Mouse (Mus musculus): ENCODE measurements around the gene Sytl3. TPM values are rescaled to one million over a fixed set of nuclear protein-coding genes. Genes with fewer than 3 reads are reported as not detected.
"Not testable (repeated sequence)": the region's sequence is repeated elsewhere in the genome, so short reads cannot be mapped to it uniquely, and the experiment has no call there.

Gene Sytl3
- polyA plus RNA-seq, 1 experiment from 2014 or later, result not detected

- H3K27ac ChIP-seq (ENCODE audit: poor library complexity, severe bottlenecking); H3K9ac ChIP-seq; H3K4me2 ChIP-seq; H3K4me1 ChIP-seq (replicated peaks); H3K27me3 ChIP-seq (replicated peaks); H3K4me3 ChIP-seq; ATAC-seq (ENCODE audit: insufficient number of reproducible peaks, low FRiP score); H3K36me3 ChIP-seq; H3K9me3 ChIP-seq (replicated peaks): not testable (repeated sequence)
- 89% methylated on average over 6 of the region's 6 CpGs for WGBS
Observed at GRCm38 (mm10) chr17:6632850-6633249, 26.0 kb upstream of the Sytl3 start.

- not testable (repeated sequence) for H3K27ac ChIP-seq (ENCODE audit: poor library complexity, severe bottlenecking); H3K9ac ChIP-seq; H3K4me3 ChIP-seq; H3K27me3 ChIP-seq (replicated peaks); H3K36me3 ChIP-seq; H3K4me1 ChIP-seq (replicated peaks); ATAC-seq (ENCODE audit: insufficient number of reproducible peaks, low FRiP score); H3K9me3 ChIP-seq (replicated peaks); H3K4me2 ChIP-seq
- WGBS, result 74% methylated on average over 2 of the region's 4 CpGs
Observed at GRCm38 (mm10) chr17:6635781-6636180, 23.1 kb upstream of the Sytl3 start.

GRCm38 (mm10) chr17:6636861-6637260 is 22.0 kb upstream of the Sytl3 start:
- Histone ChIP-seq H3K36me3 (no peaks in the 10 kb centered on the region), H3K9me3 (replicated peaks) (peaks cover 3% of the 10 kb centered on the region; the same call in 1 of the 2 replicates), H3K4me1 (replicated peaks) (no peaks in the 10 kb centered on the region), H3K27me3 (replicated peaks) (no peaks in the 10 kb centered on the region), H3K4me3 (no peak overlapping the region), H3K4me2 (no peak overlapping the region), H3K9ac (no peak overlapping the region), H3K27ac (ENCODE audit: poor library complexity, severe bottlenecking) (no peak overlapping the region)
- WGBS, result 66% methylated on average over 5 of the region's 5 CpGs
- ATAC-seq (ENCODE audit: insufficient number of reproducible peaks, low FRiP score), result no peak

- ATAC-seq (ENCODE audit: insufficient number of reproducible peaks, low FRiP score); H3K9me3 ChIP-seq (replicated peaks); H3K27ac ChIP-seq (ENCODE audit: poor library complexity, severe bottlenecking); H3K4me3 ChIP-seq; H3K4me2 ChIP-seq; H3K36me3 ChIP-seq; H3K27me3 ChIP-seq (replicated peaks); H3K9ac ChIP-seq; H3K4me1 ChIP-seq (replicated peaks): not testable (repeated sequence)
- WGBS, result 85% methylated on average over 4 of the region's 4 CpGs
Observed at GRCm38 (mm10) chr17:6637434-6637833, 21.5 kb upstream of the Sytl3 start.

GRCm38 (mm10) chr17:6638444-6638843 is 20.4 kb upstream of the Sytl3 start:
- WGBS, result 77% methylated on average over 8 of the region's 8 CpGs
- not testable (repeated sequence) for H3K36me3 ChIP-seq; H3K27ac ChIP-seq (ENCODE audit: poor library complexity, severe bottlenecking); ATAC-seq (ENCODE audit: insufficient number of reproducible peaks, low FRiP score); H3K27me3 ChIP-seq (replicated peaks); H3K9ac ChIP-seq; H3K4me3 ChIP-seq; H3K9me3 ChIP-seq (replicated peaks); H3K4me2 ChIP-seq; H3K4me1 ChIP-seq (replicated peaks)

GRCm38 (mm10) chr17:6639486-6639885 is 19.4 kb upstream of the Sytl3 start:
- H3K9me3 ChIP-seq (replicated peaks); H3K27me3 ChIP-seq (replicated peaks); H3K27ac ChIP-seq (ENCODE audit: poor library complexity, severe bottlenecking); H3K4me3 ChIP-seq; H3K36me3 ChIP-seq; ATAC-seq (ENCODE audit: insufficient number of reproducible peaks, low FRiP score); H3K4me2 ChIP-seq; H3K9ac ChIP-seq; H3K4me1 ChIP-seq (replicated peaks): not testable (repeated sequence)
- 82% methylated on average over 17 of the region's 21 CpGs for WGBS

GRCm38 (mm10) chr17:6640044-6640637 is 18.8 kb upstream of the Sytl3 start:
- H3K27ac ChIP-seq (ENCODE audit: poor library complexity, severe bottlenecking); H3K4me1 ChIP-seq (replicated peaks); H3K4me2 ChIP-seq; H3K9me3 ChIP-seq (replicated peaks); H3K27me3 ChIP-seq (replicated peaks); H3K9ac ChIP-seq; ATAC-seq (ENCODE audit: insufficient number of reproducible peaks, low FRiP score); H3K4me3 ChIP-seq; H3K36me3 ChIP-seq: not testable (repeated sequence)
- 75% methylated on average over 10 of the region's 10 CpGs for WGBS

GRCm38 (mm10) chr17:6640771-6641429 is 18.0 kb upstream of the Sytl3 start:
- not testable (repeated sequence) for H3K27me3 ChIP-seq (replicated peaks); H3K4me1 ChIP-seq (replicated peaks); H3K4me2 ChIP-seq; H3K27ac ChIP-seq (ENCODE audit: poor library complexity, severe bottlenecking); H3K9ac ChIP-seq; H3K36me3 ChIP-seq; H3K9me3 ChIP-seq (replicated peaks); H3K4me3 ChIP-seq
- WGBS, result 78% methylated on average over 14 of the region's 14 CpGs
- peak; percentile 60 for ATAC-seq (ENCODE audit: insufficient number of reproducible peaks, low FRiP score)

GRCm38 (mm10) chr17:6644210-6644609 is 14.7 kb upstream of the Sytl3 start:
- not testable (repeated sequence) for H3K4me1 ChIP-seq (replicated peaks); H3K27me3 ChIP-seq (replicated peaks); H3K9ac ChIP-seq; H3K27ac ChIP-seq (ENCODE audit: poor library complexity, severe bottlenecking); H3K9me3 ChIP-seq (replicated peaks); H3K36me3 ChIP-seq; H3K4me2 ChIP-seq; H3K4me3 ChIP-seq; ATAC-seq (ENCODE audit: insufficient number of reproducible peaks, low FRiP score)
- 90% methylated on average over 9 of the region's 9 CpGs for WGBS

- H3K4me3 ChIP-seq; H3K4me2 ChIP-seq; H3K27me3 ChIP-seq (replicated peaks); H3K4me1 ChIP-seq (replicated peaks); H3K27ac ChIP-seq (ENCODE audit: poor library complexity, severe bottlenecking); H3K9ac ChIP-seq; H3K9me3 ChIP-seq (replicated peaks); ATAC-seq (ENCODE audit: insufficient number of reproducible peaks, low FRiP score); H3K36me3 ChIP-seq: not testable (repeated sequence)
- WGBS, result 71% methylated on average over 4 of the region's 4 CpGs
Observed at GRCm38 (mm10) chr17:6644673-6645072, 14.2 kb upstream of the Sytl3 start.

GRCm38 (mm10) chr17:6645668-6646067 is 13.2 kb upstream of the Sytl3 start:
- not testable (repeated sequence) for H3K36me3 ChIP-seq; H3K9me3 ChIP-seq (replicated peaks); ATAC-seq (ENCODE audit: insufficient number of reproducible peaks, low FRiP score); H3K4me2 ChIP-seq; H3K9ac ChIP-seq; H3K27ac ChIP-seq (ENCODE audit: poor library complexity, severe bottlenecking); H3K4me1 ChIP-seq (replicated peaks); H3K4me3 ChIP-seq; H3K27me3 ChIP-seq (replicated peaks)
- WGBS, result 87% methylated on average over 4 of the region's 4 CpGs

GRCm38 (mm10) chr17:6646841-6647240 is 12.1 kb upstream of the Sytl3 start:
- not testable (repeated sequence) for H3K9me3 ChIP-seq (replicated peaks); H3K36me3 ChIP-seq; H3K4me2 ChIP-seq; H3K27ac ChIP-seq (ENCODE audit: poor library complexity, severe bottlenecking); H3K4me3 ChIP-seq; H3K27me3 ChIP-seq (replicated peaks); ATAC-seq (ENCODE audit: insufficient number of reproducible peaks, low FRiP score); H3K9ac ChIP-seq; H3K4me1 ChIP-seq (replicated peaks)
- 91% methylated on average over 8 of the region's 8 CpGs for WGBS
